Mouse (Mus musculus): Measurements from ENCODE around the gene Tmem233.

Gene Tmem233

GRCm38 (mm10) chr5:116026107-116026506 is 56.9 kb downstream of the Tmem233 start:
- no peak for DNase-seq

- peak; percentile 89 to 94 for DNase-seq
Observed at GRCm38 (mm10) chr5:116024327-116024739, 58.7 kb downstream of the Tmem233 start, which contains the start of gene Prkab1. Prkab1 (minus strand) TSS chr5:116024508.

- DNase-seq: peak in 1 of 2 experiments; percentile 26
Observed at GRCm38 (mm10) chr5:116023821-116024284, 59.2 kb downstream of the Tmem233 start.

GRCm38 (mm10) chr5:116023251-116023661 is 59.8 kb downstream of the Tmem233 start:
- DNase-seq: no peak

GRCm38 (mm10) chr5:116022658-116023200 is 60.3 kb downstream of the Tmem233 start:
- no peak for DNase-seq

- no peak for DNase-seq
Observed at GRCm38 (mm10) chr5:116022131-116022530, 60.9 kb downstream of the Tmem233 start.

GRCm38 (mm10) chr5:116021552-116021951 is 61.5 kb downstream of the Tmem233 start:
- DNase-seq: no peak

- DNase-seq: no peak
Observed at GRCm38 (mm10) chr5:116019371-116019770, 63.7 kb downstream of the Tmem233 start.

GRCm38 (mm10) chr5:116018784-116019183 is 64.3 kb downstream of the Tmem233 start:
- DNase-seq: no peak

GRCm38 (mm10) chr5:116018196-116018595 is 64.8 kb downstream of the Tmem233 start:
- no peak for DNase-seq

GRCm38 (mm10) chr5:116017391-116017790 is 65.7 kb downstream of the Tmem233 start:
- no peak for DNase-seq

- no peak for DNase-seq
Observed at GRCm38 (mm10) chr5:116016542-116016941, 66.5 kb downstream of the Tmem233 start.

GRCm38 (mm10) chr5:116014237-116014636 is 68.8 kb downstream of the Tmem233 start:
- no peak for DNase-seq

- DNase-seq: no peak
Observed at GRCm38 (mm10) chr5:116013821-116014220, 69.2 kb downstream of the Tmem233 start.

GRCm38 (mm10) chr5:116012503-116012902 is 70.5 kb downstream of the Tmem233 start:
- no peak for DNase-seq

- DNase-seq: no peak
Observed at GRCm38 (mm10) chr5:116011700-116012099, 71.3 kb downstream of the Tmem233 start.

GRCm38 (mm10) chr5:116009884-116010627 is 73.0 kb downstream of the Tmem233 start:
- no peak for DNase-seq

- DNase-seq: no peak
Observed at GRCm38 (mm10) chr5:116009091-116009851, 73.8 kb downstream of the Tmem233 start.

- no peak for DNase-seq
Observed at GRCm38 (mm10) chr5:116007723-116008122, 75.3 kb downstream of the Tmem233 start.

GRCm38 (mm10) chr5:116006324-116007099 is 76.5 kb downstream of the Tmem233 start:
- peak; percentile 29 to 51 for DNase-seq

GRCm38 (mm10) chr5:116004271-116004670 is 78.8 kb downstream of the Tmem233 start:
- no peak for DNase-seq

- no peak for DNase-seq
Observed at GRCm38 (mm10) chr5:116003825-116004224, 79.2 kb downstream of the Tmem233 start.

- no peak for DNase-seq
Observed at GRCm38 (mm10) chr5:116003154-116003553, 79.9 kb downstream of the Tmem233 start.
